Mouse (Mus musculus): ENCODE results near the gene Slit2.

- TF ChIP-seq CTCF (IDR thresholded peaks at IDR 0.05; ENCODE audit: insufficient read depth, low read length) (no peak), POLR2A (IDR thresholded peaks at IDR 0.05; ENCODE audit: borderline replicate concordance, extremely low read depth, low read depth, low read length) (no peak)
These were observed 216.4 kb downstream of the Slit2 start for GRCm38 (mm10) chr5:48199380-48199779.
